Mouse (Mus musculus) megakaryocyte-erythroid progenitor cell, adult 5-6 weeks (primary cell): ENCODE data around the gene Ints14. TPM values are rescaled to one million over a fixed set of nuclear protein-coding genes. Genes with fewer than 3 reads are reported as not detected.

ENCODE experiments used
- ATAC-seq: replicated peaks from 2 replicates; pipeline ENCODE4 v1.8.0; 2016; ENCODE audit warnings: mild to moderate bottlenecking, inconsistent platforms; ENCODE audit not compliant: severe bottlenecking, poor library complexity, low FRiP score, low TSS enrichment
- total RNA-seq, 2 experiments: library from RNA; stranded (forward) in 1 of 2; stranded (reverse) in 1 of 2; fragments of 200-1000, 215-1000 nt in 1 of 2; fragments of >200 nt in 1 of 2; fragmentation: Nextera tagmentation in 1 of 2; gene quantifications; 2 replicates each; pipeline ENCODE4 v1.2.3; 2014 to 2017

The Ints14 gene
- total RNA-seq (2014; fragmentation: Nextera tagmentation), result 31.8 and 39.6 TPM in 2 replicates
- 31.6 and 43.1 TPM in 2 replicates for total RNA-seq (2017)

GRCm38 (mm10) chr9:64960117-64960977 is at the start of gene Ints14:
TSS of gene Ints14 (plus strand) at chr9:64960905.
- peak; percentile 94 for ATAC-seq

- no peak for ATAC-seq
Measured at GRCm38 (mm10) chr9:64913406-64913805, 47.3 kb upstream of the Ints14 start.

GRCm38 (mm10) chr9:64913973-64914372 is 46.7 kb upstream of the Ints14 start:
- no peak for ATAC-seq

- no peak for ATAC-seq
Measured at GRCm38 (mm10) chr9:64914629-64915028, 46.1 kb upstream of the Ints14 start.

GRCm38 (mm10) chr9:64918560-64918959 is 42.1 kb upstream of the Ints14 start:
- ATAC-seq, result no peak

- no peak for ATAC-seq
Measured at GRCm38 (mm10) chr9:64925771-64926170, 34.9 kb upstream of the Ints14 start.

- 0 out of 2 replicates have a peak, but pooled peaks have one; percentile 12 for ATAC-seq
Measured at GRCm38 (mm10) chr9:64926201-64926991, 34.3 kb upstream of the Ints14 start.

GRCm38 (mm10) chr9:64930256-64930655 is 30.4 kb upstream of the Ints14 start:
- no peak for ATAC-seq

GRCm38 (mm10) chr9:64931751-64932610 is 28.7 kb upstream of the Ints14 start:
- peak; percentile 60 for ATAC-seq

GRCm38 (mm10) chr9:64934015-64934754 is 26.5 kb upstream of the Ints14 start:
- 0 out of 2 replicates have a peak, but pooled peaks have one; percentile 15 for ATAC-seq

GRCm38 (mm10) chr9:64936508-64936907 is 24.2 kb upstream of the Ints14 start:
- 0 out of 2 replicates have a peak, but pooled peaks have one; percentile 34 for ATAC-seq

GRCm38 (mm10) chr9:64937491-64937890 is 23.2 kb upstream of the Ints14 start:
- no peak for ATAC-seq

- peak; percentile 64 for ATAC-seq
Measured at GRCm38 (mm10) chr9:64938535-64938934, 22.2 kb upstream of the Ints14 start.

GRCm38 (mm10) chr9:64939281-64939680 is 21.4 kb upstream of the Ints14 start:
- no peak for ATAC-seq

GRCm38 (mm10) chr9:64939790-64940189 is 20.9 kb upstream of the Ints14 start:
- no peak for ATAC-seq

- no peak for ATAC-seq
Measured at GRCm38 (mm10) chr9:64940731-64941346, 19.9 kb upstream of the Ints14 start.

GRCm38 (mm10) chr9:64941650-64942049 is 19.1 kb upstream of the Ints14 start:
- no peak for ATAC-seq

GRCm38 (mm10) chr9:64943997-64944396 is 16.7 kb upstream of the Ints14 start:
- no peak for ATAC-seq
